Mouse (Mus musculus) cerebellum, adult 9-11 months (tissue): ENCODE measurements at regions not wholly inside any gene's neighbourhood (a gene's known extent, or its start where the extent isn't known, plus 50 kb on each side); places are given as distances from the start of the nearest gene placed in this dataset.
A peak's percentile ranks its signal among the peaks of the same experiment; 100 is the strongest.

Experiments
- DNase-seq: peaks from one replicate; pipeline ENCODE4 v3.0.0; 2022

DNA sequence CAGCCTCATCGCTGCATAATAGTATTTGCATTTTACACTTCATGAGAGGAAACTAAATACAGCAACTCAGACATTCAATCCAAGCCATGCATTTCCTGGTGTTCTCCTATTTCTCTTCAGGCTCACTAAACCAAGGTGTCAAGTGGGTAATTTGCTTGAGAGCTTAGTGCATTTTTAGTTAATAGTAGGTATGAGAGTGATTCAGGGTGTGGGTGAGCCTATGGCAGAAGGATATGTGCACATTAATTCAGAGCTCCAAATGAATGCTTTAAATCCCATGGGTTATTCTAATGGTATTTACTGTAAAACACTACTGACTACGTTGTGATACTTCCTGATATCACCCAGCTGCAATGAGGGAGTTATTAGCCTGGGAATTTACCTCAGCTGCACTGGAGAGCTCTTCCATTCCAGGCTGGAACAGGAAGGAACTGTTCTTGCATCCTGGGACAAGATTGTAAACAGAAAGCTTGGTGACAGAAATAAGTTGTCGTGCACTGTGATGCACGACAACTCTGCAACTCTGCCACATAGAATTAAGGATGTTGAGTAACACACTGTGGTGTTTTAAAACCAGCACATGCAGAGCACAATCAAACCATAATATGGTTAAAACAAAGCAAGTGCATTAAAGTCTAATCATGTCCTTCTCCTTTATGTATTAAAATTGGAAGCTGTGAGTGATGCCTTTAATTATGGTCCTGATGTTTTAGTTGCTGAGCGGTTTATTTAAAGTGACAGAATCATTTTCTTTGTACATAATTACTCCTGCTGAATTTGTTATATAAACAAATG, 170.4 kb upstream of the Setmar start:
- no peak for DNase-seq

DNA sequence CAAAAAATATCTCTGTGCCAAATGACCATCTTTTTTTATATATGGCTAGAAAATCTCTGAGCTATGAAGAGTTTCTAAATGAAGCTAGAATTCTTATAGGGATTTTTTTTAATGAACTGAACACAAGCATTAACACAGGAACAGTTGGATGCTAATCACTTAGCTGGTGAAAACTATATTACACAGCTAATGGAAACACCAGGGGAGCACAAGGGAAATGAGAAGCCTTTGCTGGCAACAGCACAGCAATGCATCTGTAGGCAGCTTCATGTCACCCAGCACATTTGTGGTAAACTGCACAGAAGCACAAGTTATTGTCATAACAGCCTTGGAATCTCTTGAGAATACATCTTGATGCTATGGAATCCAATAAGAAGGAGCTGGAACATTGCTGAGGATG, 154.3 kb upstream of the Setmar start:
- no peak for DNase-seq

DNA sequence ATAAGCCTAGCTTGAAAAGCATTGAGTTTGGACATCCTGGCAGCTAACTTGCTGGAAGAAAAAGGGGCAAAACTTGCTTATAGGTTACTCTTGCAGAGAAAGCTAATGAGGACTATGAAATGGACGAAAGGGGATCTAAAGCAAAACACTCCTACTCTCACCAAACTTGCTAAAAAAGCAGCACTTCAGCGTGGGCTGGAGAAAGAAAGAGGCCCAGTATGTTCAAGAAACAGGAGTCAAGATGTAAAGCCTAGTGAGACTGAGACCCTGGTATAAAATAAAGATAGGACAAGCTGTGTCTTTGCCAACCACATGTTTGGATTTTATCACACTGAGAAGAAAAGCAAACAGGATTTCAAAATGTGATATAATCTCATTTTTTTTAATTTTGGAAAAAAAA, 153.5 kb upstream of the Setmar start:
- DNase-seq = no peak

DNA sequence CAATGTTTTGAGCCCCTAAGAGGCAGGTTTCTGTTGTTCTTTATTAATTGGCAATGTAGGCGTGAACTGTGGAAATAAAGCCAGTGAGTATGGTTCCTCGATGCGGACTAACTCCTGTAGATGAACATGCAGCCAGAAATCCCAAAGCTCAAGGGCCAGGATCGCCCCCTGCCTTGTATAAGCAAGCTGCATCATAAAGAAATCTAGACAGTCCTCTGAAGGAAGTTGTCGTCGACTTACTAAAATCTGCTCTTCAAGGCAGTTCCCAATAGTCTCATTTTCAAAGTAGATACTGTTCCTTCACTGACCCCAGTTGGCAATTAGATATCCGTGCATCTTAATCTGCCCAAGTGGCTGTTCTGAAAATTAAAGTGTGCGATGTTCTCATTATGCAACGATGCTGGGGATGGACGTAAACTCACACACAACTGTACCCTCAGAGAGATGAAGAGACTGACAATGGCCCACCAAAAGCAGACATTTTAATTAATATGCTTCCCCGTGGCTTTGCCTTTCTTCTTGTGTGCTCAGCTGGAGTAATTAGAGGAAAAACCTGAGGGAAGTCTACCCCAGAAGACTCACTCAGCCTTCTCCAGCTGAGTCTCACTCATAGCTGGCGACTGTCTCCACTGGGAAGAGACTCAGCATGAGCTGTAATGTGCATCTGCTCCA, 141.2 kb upstream of the Setmar start:
- DNase-seq = no peak

DNA sequence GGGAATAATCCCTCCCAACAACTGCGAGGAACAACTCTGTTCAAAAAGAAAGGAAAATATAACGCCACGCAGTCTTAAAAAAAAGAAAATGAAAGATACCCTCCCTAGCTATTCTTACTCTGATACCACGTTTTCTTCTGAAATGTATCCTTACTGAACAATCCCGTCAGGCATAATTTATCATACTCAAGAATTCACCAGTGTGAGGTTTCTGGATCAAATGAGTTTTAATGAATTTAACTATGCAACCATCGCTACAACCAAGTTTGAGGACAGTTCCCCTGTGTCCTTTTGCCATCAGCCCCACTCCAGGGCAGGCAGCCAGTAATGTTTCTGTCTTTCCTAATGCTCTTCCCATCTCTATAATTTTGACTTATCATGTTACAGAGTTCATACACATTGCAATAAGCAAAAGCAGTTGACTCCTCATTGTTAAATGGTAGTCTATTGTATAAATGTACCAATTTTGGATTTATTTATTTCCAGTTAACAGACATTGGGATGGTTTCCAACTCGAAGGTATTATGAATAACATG, 140.6 kb upstream of the Setmar start:
- no peak for DNase-seq

DNA sequence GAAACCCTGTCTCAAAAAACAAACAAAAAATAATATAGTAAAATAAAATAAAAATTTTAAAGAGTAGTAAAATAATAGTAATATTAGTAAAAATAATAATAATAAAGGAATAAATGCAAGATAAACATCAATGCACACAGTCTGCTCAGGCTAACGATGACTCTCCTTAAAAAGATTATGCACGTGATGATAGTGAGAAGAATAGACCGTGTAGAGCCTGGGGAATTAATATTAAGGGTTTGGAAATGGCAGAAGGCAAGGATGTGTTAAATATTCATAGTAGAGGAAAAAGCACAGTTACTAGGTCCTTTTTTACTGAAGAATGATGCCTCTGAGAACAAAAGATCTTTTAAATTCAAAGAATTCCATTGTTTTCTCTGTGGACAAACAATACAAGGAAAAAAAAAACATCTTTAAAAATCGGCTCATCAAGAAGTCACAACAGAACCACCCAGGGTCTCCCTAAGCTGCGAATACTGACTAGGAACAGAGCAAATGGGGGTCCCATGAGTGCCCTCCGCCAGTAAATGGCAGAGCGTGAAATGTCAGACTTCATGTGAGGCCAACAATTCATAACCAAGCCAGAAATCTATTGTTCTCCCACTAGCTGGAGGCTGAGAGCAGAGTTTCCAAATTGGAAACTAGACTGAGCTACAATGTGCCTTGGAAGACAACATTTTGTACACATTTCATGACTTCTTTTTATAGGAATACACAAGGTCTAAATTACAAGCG, 134.2 kb upstream of the Setmar start:
- DNase-seq = no peak

DNA sequence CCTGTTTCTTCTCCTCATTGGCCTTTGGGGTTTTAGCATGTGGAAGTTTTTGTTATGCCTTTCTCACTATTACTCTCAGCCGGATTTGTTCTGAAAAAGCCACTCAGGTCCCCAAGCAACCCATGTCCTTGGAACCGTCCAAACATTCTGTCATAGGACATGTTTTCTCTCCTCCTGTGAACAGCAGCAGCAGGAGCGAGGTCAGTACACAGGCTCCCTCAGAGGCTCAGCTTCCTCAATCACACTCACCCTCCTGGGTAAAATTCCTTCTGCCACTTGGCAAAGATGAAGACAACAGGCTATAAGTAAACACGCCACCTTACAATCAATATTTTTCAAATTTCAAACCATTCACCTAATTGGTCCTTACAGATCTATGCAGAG, 133.7 kb upstream of the Setmar start:
- DNase-seq = no peak

DNA sequence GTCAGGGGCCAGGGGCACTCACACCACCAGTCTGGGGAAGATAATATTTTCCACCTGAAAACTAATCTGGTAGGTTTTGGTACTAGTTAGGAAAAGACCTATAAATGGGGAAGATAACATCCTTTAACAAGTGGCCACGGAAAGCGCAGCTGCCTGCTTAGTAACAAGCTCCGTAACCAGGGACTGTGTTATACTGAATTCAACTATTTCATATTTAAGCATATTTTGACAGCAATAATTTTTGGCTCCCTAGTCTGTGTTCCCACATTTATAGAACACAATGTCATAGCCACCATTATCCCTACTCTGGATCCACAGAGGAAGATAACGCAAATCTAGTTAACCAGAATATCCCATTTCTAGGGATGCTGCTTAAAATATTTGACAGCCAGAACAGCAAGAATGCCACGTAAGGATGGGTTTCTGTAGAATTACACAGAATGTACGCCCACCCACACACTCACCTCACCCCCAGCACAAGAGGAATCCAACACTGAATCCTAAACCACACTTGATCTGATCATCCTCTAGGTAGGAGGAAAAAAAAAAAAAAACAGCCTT, 128.7 kb upstream of the Setmar start:
- DNase-seq = no peak

DNA sequence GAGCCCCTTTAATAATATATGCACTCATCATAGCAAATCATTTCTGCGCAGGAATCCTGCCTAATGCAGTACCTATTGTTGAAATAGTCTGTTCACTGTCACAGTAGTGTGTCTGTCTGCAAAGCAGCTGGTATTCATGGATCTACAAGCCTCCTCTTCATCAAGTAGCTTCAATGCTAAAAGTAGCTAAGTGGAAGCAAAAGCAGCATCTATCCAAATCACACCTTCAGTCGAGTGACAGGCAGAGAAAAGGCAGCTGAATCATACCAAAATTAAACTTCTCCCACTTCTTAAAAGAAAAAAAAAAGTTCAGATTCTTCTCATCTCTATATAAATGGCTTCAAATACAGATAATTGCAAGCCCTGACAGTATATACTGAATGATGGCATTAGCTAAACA, 96.2 kb upstream of the Setmar start:
- DNase-seq = no peak

DNA sequence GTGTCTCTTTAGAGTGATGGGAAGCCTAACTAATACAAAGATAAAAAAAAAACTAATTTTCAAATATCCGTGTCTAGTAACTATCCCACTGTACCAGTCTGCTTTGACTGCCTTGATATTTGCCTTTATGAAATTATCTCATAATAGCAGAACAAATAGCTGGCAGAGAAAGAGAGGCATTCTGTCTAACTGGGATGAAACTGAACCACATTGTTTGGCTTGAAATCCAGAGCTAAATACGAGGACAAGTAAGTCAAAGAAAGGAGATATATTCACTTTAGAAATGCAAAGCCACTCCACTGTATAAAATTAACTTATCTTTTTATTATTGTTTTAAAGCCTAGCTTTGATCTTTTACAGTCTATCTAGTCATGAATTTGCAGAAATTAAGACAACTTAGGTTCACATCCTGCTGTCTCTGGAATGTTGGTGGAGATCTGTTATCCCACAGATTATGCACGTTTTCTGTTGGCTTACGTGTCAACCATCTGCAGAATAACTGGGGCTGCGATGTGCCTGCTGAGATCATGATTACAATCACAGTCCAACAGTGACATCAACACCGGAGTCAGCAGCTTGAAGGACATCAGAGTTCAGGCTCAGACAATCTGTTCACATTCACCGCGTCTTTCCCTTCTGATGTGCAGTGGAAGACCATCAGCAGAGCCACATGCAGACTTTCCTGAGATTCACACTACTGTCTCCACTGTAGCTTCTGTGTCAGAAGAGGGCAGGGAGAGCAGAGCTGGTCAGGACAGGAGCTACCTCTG, 65.7 kb upstream of the Setmar start:
- DNase-seq = peak; percentile 88

DNA sequence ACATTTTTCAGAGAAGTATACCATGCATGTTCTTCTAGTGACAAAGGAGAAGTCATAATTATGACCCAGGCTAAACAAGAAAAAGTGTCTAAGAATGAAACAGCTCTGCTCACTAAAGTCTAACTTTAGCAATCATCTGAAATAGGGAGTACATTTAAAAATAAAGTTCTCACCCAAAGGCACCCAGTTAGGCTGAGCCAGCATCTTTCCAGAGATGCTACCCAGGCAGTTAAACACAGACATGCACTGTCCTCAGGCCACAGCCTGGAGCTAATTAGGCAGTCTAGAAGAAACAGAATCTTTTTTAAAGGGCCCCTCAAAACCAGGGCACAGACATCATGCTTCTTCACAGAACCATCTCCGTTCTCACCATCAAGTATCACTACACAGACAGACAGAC, 61.6 kb upstream of the Setmar start:
- no peak for DNase-seq

DNA sequence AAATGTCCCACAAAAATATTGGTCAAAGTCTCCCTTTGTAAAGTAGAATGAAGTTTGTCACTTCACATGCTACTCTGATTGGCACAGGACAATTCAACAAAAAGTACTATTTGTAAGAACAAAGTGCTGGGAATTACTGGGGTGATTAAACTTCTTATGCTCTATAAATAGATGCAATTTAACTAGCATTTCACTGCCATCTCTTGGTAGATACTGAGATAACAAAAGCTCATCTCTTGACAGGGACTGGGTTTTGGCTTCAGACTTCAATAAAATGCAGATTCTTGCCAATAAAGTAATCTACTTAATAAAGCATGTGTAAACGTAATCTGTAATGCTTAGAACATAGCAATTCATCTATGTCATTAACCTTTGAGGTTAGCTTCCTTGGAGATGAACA, 56.5 kb upstream of the Setmar start:
- DNase-seq = no peak
